Mouse (Mus musculus) stomach, postnatal 0 days (tissue): ENCODE results near the gene Tspo.

Source experiments
- CTCF ChIP-seq: IDR thresholded peaks from 2 replicates; pipeline ENCODE4 v1.5.1; 2016; ENCODE audit warnings: antibody characterized with exemption, low read depth, mild to moderate bottlenecking, moderate library complexity
- EP300 ChIP-seq: optimal IDR thresholded peaks from 2 replicates; pipeline ENCODE3; 2016; ENCODE audit warnings: antibody characterized with exemption

GRCm38 (mm10) chr15:83553831-83554230, 9.6 kb upstream of the Tspo start:
- TF ChIP-seq CTCF: peak; percentile 60
- TF ChIP-seq EP300: no peak
